Mouse (Mus musculus) T-helper 17 cell (primary cell): ENCODE results near the gene Cnbp.

Experiments used
- in situ Hi-C, 2 experiments: fragments of 300-600 bp; cut with MboI, MseI; formaldehyde crosslinking; loops; 1 replicate in 1 of 2; 2 replicates in 1 of 2; pipeline ENCODE4 v1.15.1; 2025; ENCODE audit warnings: high pct_unique_total_duplicates in 2 of 2

The Cnbp gene

GRCm38 (mm10) chr6:87850155-87850899 lies 579 bp downstream of the Cnbp start:
- in situ Hi-C loops: no loop called here

- in situ Hi-C loops: no loop called here
Observed at GRCm38 (mm10) chr6:87849780-87850154, 1.1 kb downstream of the Cnbp start.

- in situ Hi-C loops: no loop called here
Observed at GRCm38 (mm10) chr6:87846813-87847212, 4.1 kb downstream of the Cnbp start.

GRCm38 (mm10) chr6:87845031-87845695 lies 5.7 kb downstream of the Cnbp start:
- in situ Hi-C loops: no loop called here

GRCm38 (mm10) chr6:87842254-87842653 lies 8.7 kb downstream of the Cnbp start:
- in situ Hi-C loops: no loop called here

- in situ Hi-C loops: no loop called here
Observed at GRCm38 (mm10) chr6:87841635-87842034, 9.3 kb downstream of the Cnbp start.

- in situ Hi-C loops: no loop called here
Observed at GRCm38 (mm10) chr6:87839797-87840341, 11.0 kb downstream of the Cnbp start.

- in situ Hi-C loops: no loop called here
Observed at GRCm38 (mm10) chr6:87838551-87839197, 12.2 kb downstream of the Cnbp start, which contains the start of gene Isy1. Gene Isy1, minus strand, starts transcription at chr6:87838798.

- in situ Hi-C loops: no loop called here
Observed at GRCm38 (mm10) chr6:87835695-87836094, 15.2 kb downstream of the Cnbp start, which contains the start of gene Gm45140. Gene Gm45140, minus strand, starts transcription at chr6:87835795.

GRCm38 (mm10) chr6:87820366-87820765 lies 30.5 kb downstream of the Cnbp start:
- in situ Hi-C loops: no loop called here

GRCm38 (mm10) chr6:87814486-87814885 lies 36.4 kb downstream of the Cnbp start:
- in situ Hi-C loops: no loop called here

- in situ Hi-C loops: no loop called here
Observed at GRCm38 (mm10) chr6:87812656-87813055, 38.2 kb downstream of the Cnbp start.

GRCm38 (mm10) chr6:87811675-87812338 lies 39.1 kb downstream of the Cnbp start, which contains the start of gene Rab43:
Gene Rab43, minus strand, starts transcription at chr6:87812164.
- in situ Hi-C loops: no loop called here

- in situ Hi-C loops: no loop called here
Observed at GRCm38 (mm10) chr6:87810713-87811669, 39.9 kb downstream of the Cnbp start.

- in situ Hi-C loops: no loop called here
Observed at GRCm38 (mm10) chr6:87810311-87810710, 40.6 kb downstream of the Cnbp start.

GRCm38 (mm10) chr6:87809651-87810161 lies 41.2 kb downstream of the Cnbp start:
- in situ Hi-C loops: no loop called here

- in situ Hi-C loops: no loop called here
Observed at GRCm38 (mm10) chr6:87809144-87809543, 41.8 kb downstream of the Cnbp start.

GRCm38 (mm10) chr6:87808521-87808920 lies 42.4 kb downstream of the Cnbp start:
- in situ Hi-C loops: no loop called here

GRCm38 (mm10) chr6:87807735-87808440 lies 43.0 kb downstream of the Cnbp start:
- in situ Hi-C loops: no loop called here

GRCm38 (mm10) chr6:87806857-87807256 lies 44.0 kb downstream of the Cnbp start:
- in situ Hi-C loops: no loop called here
